Mouse (Mus musculus) limb, embryonic 10.5 days (tissue): ENCODE data around the gene Slc12a1. TPM values are rescaled to one million over a fixed set of nuclear protein-coding genes. Genes with fewer than 3 reads are reported as not detected.

Experiments used
- DNase-seq: peaks from one replicate; pipeline ENCODE4 v3.0.0-alpha.2; 2017; ENCODE audit warnings: low spot score
- H3K27ac ChIP-seq: fragments of 300-500 bp; sonication (generic); 2 replicates; pipeline ENCODE4 v1.5.1; 2016; ENCODE audit warnings: mild to moderate bottlenecking
- H3K27me3 ChIP-seq: fragments of 300-500 bp; sonication (generic); 2 replicates; pipeline ENCODE4 v1.6.1; 2016; ENCODE audit warnings: low read depth, mild to moderate bottlenecking; ENCODE audit not compliant: poor library complexity, severe bottlenecking
- H3K36me3 ChIP-seq: fragments of 300-500 bp; sonication (generic); 2 replicates; pipeline ENCODE4 v1.6.1; 2016; ENCODE audit warnings: mild to moderate bottlenecking, moderate library complexity
- H3K4me1 ChIP-seq: fragments of 300-500 bp; sonication (generic); 2 replicates; pipeline ENCODE4 v1.6.1; 2016
- H3K4me3 ChIP-seq: fragments of 300-500 bp; sonication (generic); 2 replicates; pipeline ENCODE4 v1.5.1; 2016; ENCODE audit warnings: mild to moderate bottlenecking, moderate library complexity
- H3K9me3 ChIP-seq: fragments of 300-500 bp; sonication (generic); replicated peaks from 2 replicates; pipeline ENCODE4 v1.6.1; 2016; ENCODE audit warnings: mild to moderate bottlenecking
- WGBS: fragments of 180-500 bp; shearing (Covaris S2); methylation state at CpG from one replicate; pipeline ENCODE4 v1.1.7; 2016; 5-methylcytosine and 5-hydroxymethylcytosine counted together
- polyA plus RNA-seq: library from polyadenylated mRNA; unstranded; fragments of >200 nt; fragmentation: Nextera tagmentation; extraction: Ambion mirVana; gene quantifications from 2 replicates; pipeline ENCODE4 v1.2.1, GENCODE M21; 2016

Slc12a1 gene
- polyA plus RNA-seq, 1 experiment from 2014 or later, result not detected

GRCm38 (mm10) chr2:125142336-125142735 lies 10.0 kb upstream of the Slc12a1 start:
- H3K9me3 ChIP-seq, result no peaks in the 10 kb centered on the region
- H3K36me3 ChIP-seq, result no peaks in the 10 kb centered on the region
- no peaks in the 10 kb centered on the region for H3K4me1 ChIP-seq
- no peaks in the 10 kb centered on the region for H3K27me3 ChIP-seq
- H3K4me3 ChIP-seq, result no peak overlapping the region
- no peak overlapping the region for H3K27ac ChIP-seq
- DNase-seq, result no peak

- Histone ChIP-seq H3K4me3 (no peak overlapping the region), H3K4me1 (peaks cover 14% of the 10 kb centered on the region; the same call in 1 of the 2 replicates), H3K9me3 (no peaks in the 10 kb centered on the region), H3K27ac (no peak overlapping the region), H3K27me3 (no peaks in the 10 kb centered on the region), H3K36me3 (no peaks in the 10 kb centered on the region)
- DNase-seq, result no peak
- 86% methylated on average over 9 of the region's 9 CpGs for WGBS
Measured at GRCm38 (mm10) chr2:125154294-125154693, 2.0 kb downstream of the Slc12a1 start.

- WGBS, result 16% methylated on average over 2 of the region's 2 CpGs
- no peak overlapping the region for H3K4me3 ChIP-seq
- DNase-seq, result no peak
Measured at GRCm38 (mm10) chr2:125155504-125155903, 3.2 kb downstream of the Slc12a1 start.

GRCm38 (mm10) chr2:125162012-125162470 lies 9.7 kb downstream of the Slc12a1 start:
- H3K27ac ChIP-seq, result no peak overlapping the region
- H3K4me3 ChIP-seq, result no peak overlapping the region
- 89% methylated on average over 4 of the region's 4 CpGs for WGBS

More at GRCm38 (mm10) chr2:125155504-125155903, 3.2 kb downstream of the Slc12a1 start:
- Histone ChIP-seq H3K36me3 (no peaks in the 10 kb centered on the region), H3K27me3 (no peaks in the 10 kb centered on the region), H3K27ac (no peak overlapping the region), H3K4me1 (peaks cover 14% of the 10 kb centered on the region; the same call in 1 of the 2 replicates), H3K9me3 (no peaks in the 10 kb centered on the region)

GRCm38 (mm10) chr2:125178225-125178798 lies 26.0 kb downstream of the Slc12a1 start:
- Histone ChIP-seq H3K4me3 (no peak overlapping the region), H3K9me3 (no peaks in the 10 kb centered on the region), H3K27me3 (no peaks in the 10 kb centered on the region), H3K36me3 (no peaks in the 10 kb centered on the region), H3K4me1 (no peaks in the 10 kb centered on the region), H3K27ac (no peak overlapping the region)
- no peak for DNase-seq
- 87% methylated on average over 7 of the region's 7 CpGs for WGBS

More at GRCm38 (mm10) chr2:125162012-125162470, 9.7 kb downstream of the Slc12a1 start:
- H3K27me3 ChIP-seq, result no peaks in the 10 kb centered on the region
- no peak for DNase-seq
- H3K9me3 ChIP-seq, result no peaks in the 10 kb centered on the region
- H3K4me1 ChIP-seq, result no peaks in the 10 kb centered on the region
- H3K36me3 ChIP-seq, result no peaks in the 10 kb centered on the region

- DNase-seq, result no peak
- Histone ChIP-seq H3K4me1 (no peaks in the 10 kb centered on the region), H3K4me3 (no peak overlapping the region), H3K27me3 (no peaks in the 10 kb centered on the region), H3K36me3 (no peaks in the 10 kb centered on the region), H3K9me3 (no peaks in the 10 kb centered on the region), H3K27ac (no peak overlapping the region)
- 93% methylated on average over 11 of the region's 11 CpGs for WGBS
Measured at GRCm38 (mm10) chr2:125187904-125188303, 35.6 kb downstream of the Slc12a1 start.

- no peak overlapping the region for H3K27ac ChIP-seq
- no peaks in the 10 kb centered on the region for H3K27me3 ChIP-seq
- peak; percentile 68 for DNase-seq
- H3K36me3 ChIP-seq, result no peaks in the 10 kb centered on the region
- no peaks in the 10 kb centered on the region for H3K4me1 ChIP-seq
- no peaks in the 10 kb centered on the region for H3K9me3 ChIP-seq
- WGBS, result 3% methylated on average over 2 of the region's 2 CpGs
- no peak overlapping the region for H3K4me3 ChIP-seq
Measured at GRCm38 (mm10) chr2:125189197-125189596, 36.9 kb downstream of the Slc12a1 start.

- no peak for DNase-seq
Measured at GRCm38 (mm10) chr2:125192905-125193304, 40.6 kb downstream of the Slc12a1 start.

GRCm38 (mm10) chr2:125196771-125197170 lies 44.5 kb downstream of the Slc12a1 start:
- no peaks in the 10 kb centered on the region for H3K36me3 ChIP-seq
- no peaks in the 10 kb centered on the region for H3K9me3 ChIP-seq
- 77% methylated on average over 7 of the region's 7 CpGs for WGBS
- no peak overlapping the region for H3K4me3 ChIP-seq
- no peaks in the 10 kb centered on the region for H3K4me1 ChIP-seq
- DNase-seq, result no peak
- H3K27me3 ChIP-seq, result no peaks in the 10 kb centered on the region
- no peak overlapping the region for H3K27ac ChIP-seq

More at GRCm38 (mm10) chr2:125192905-125193304, 40.6 kb downstream of the Slc12a1 start:
- no peaks in the 10 kb centered on the region for H3K27me3 ChIP-seq
- no peaks in the 10 kb centered on the region for H3K4me1 ChIP-seq
- H3K4me3 ChIP-seq, result no peak overlapping the region
- H3K36me3 ChIP-seq, result no peaks in the 10 kb centered on the region
- H3K9me3 ChIP-seq, result no peaks in the 10 kb centered on the region
- H3K27ac ChIP-seq, result no peak overlapping the region

- H3K4me1 ChIP-seq, result peaks cover 4% of the 10 kb centered on the region
- no peak overlapping the region for H3K27ac ChIP-seq
- H3K36me3 ChIP-seq, result no peaks in the 10 kb centered on the region
- H3K27me3 ChIP-seq, result no peaks in the 10 kb centered on the region
- no peak overlapping the region for H3K4me3 ChIP-seq
- 59% methylated on average over 14 of the region's 14 CpGs for WGBS
- DNase-seq, result no peak
- H3K9me3 ChIP-seq, result no peaks in the 10 kb centered on the region
Measured at GRCm38 (mm10) chr2:125208894-125209596, 56.7 kb downstream of the Slc12a1 start.

- no peaks in the 10 kb centered on the region for H3K36me3 ChIP-seq
- peaks cover 4% of the 10 kb centered on the region for H3K4me1 ChIP-seq
- DNase-seq, result no peak
- H3K4me3 ChIP-seq, result no peak overlapping the region
- 58% methylated on average over 10 of the region's 10 CpGs for WGBS
- H3K27ac ChIP-seq, result no peak overlapping the region
- no peaks in the 10 kb centered on the region for H3K9me3 ChIP-seq
- no peaks in the 10 kb centered on the region for H3K27me3 ChIP-seq
Measured at GRCm38 (mm10) chr2:125211831-125212510, 59.7 kb downstream of the Slc12a1 start.

- peak; percentile 80 for DNase-seq
- Histone ChIP-seq H3K27ac (no peak overlapping the region), H3K9me3 (no peaks in the 10 kb centered on the region), H3K4me1 (no peaks in the 10 kb centered on the region), H3K36me3 (no peaks in the 10 kb centered on the region), H3K27me3 (no peaks in the 10 kb centered on the region), H3K4me3 (no peak overlapping the region)
- 9% methylated on average over 3 of the region's 3 CpGs for WGBS
Measured at GRCm38 (mm10) chr2:125214592-125214991, 62.3 kb downstream of the Slc12a1 start.

GRCm38 (mm10) chr2:125217286-125217685 lies 65.0 kb downstream of the Slc12a1 start:
- Histone ChIP-seq H3K27me3 (no peaks in the 10 kb centered on the region), H3K4me1 (no peaks in the 10 kb centered on the region), H3K9me3 (no peaks in the 10 kb centered on the region), H3K4me3 (no peak overlapping the region), H3K27ac (no peak overlapping the region), H3K36me3 (no peaks in the 10 kb centered on the region)
- DNase-seq, result no peak
- 85% methylated on average over 6 of the region's 6 CpGs for WGBS
